Mouse (Mus musculus) adrenal gland, postnatal 36 days (tissue): Measurements from ENCODE around the gene Mcu. TPM values are rescaled to one million over a fixed set of nuclear protein-coding genes. Genes with fewer than 3 reads are reported as not detected.

Source experiments
- DNase-seq, 2 experiments: peaks; one replicate each; pipeline ENCODE4 v3.0.0; 2021; ENCODE audit warnings: mixed read lengths in 1 of 2
- total RNA-seq, 2 experiments: library from RNA; stranded (reverse); gene quantifications; 2 replicates each; pipeline ENCODE4 v1.2.3; 2021

Gene Mcu
- total RNA-seq, 2 experiments from 2014 or later = 42.9 to 53.4 TPM

- peak in 1 of 2 experiments; percentile 22 for DNase-seq
Measured at GRCm38 (mm10) chr10:59490920-59491319, 125.6 kb downstream of the Mcu start.

- DNase-seq = no peak
Measured at GRCm38 (mm10) chr10:59489411-59489810, 127.1 kb downstream of the Mcu start.

- no peak for DNase-seq
Measured at GRCm38 (mm10) chr10:59487351-59487750, 129.1 kb downstream of the Mcu start.

- no peak for DNase-seq
Measured at GRCm38 (mm10) chr10:59484318-59484717, 132.2 kb downstream of the Mcu start.

GRCm38 (mm10) chr10:59481381-59481780, 135.1 kb downstream of the Mcu start:
- DNase-seq = no peak

GRCm38 (mm10) chr10:59470451-59470850, 146.0 kb downstream of the Mcu start:
- no peak for DNase-seq

- no peak for DNase-seq
Measured at GRCm38 (mm10) chr10:59467297-59467696, 149.2 kb downstream of the Mcu start.

GRCm38 (mm10) chr10:59466626-59467025, 149.9 kb downstream of the Mcu start:
- DNase-seq = no peak

- DNase-seq = no peak
Measured at GRCm38 (mm10) chr10:59465546-59465945, 150.9 kb downstream of the Mcu start.

GRCm38 (mm10) chr10:59462307-59462706, 154.2 kb downstream of the Mcu start:
- no peak for DNase-seq

GRCm38 (mm10) chr10:59459767-59460166, 156.7 kb downstream of the Mcu start:
- DNase-seq = no peak

- no peak for DNase-seq
Measured at GRCm38 (mm10) chr10:59454631-59455030, 161.9 kb downstream of the Mcu start.

GRCm38 (mm10) chr10:59451839-59452238, 164.7 kb downstream of the Mcu start:
- DNase-seq = peak in 1 of 2 experiments; percentile 28

- DNase-seq = no peak
Measured at GRCm38 (mm10) chr10:59447546-59447945, 168.9 kb downstream of the Mcu start.

- DNase-seq = peak; percentile 37 to 45
Measured at GRCm38 (mm10) chr10:59446911-59447437, 169.5 kb downstream of the Mcu start.

GRCm38 (mm10) chr10:59444635-59445034, 171.9 kb downstream of the Mcu start:
- no peak for DNase-seq

- DNase-seq = no peak
Measured at GRCm38 (mm10) chr10:59444106-59444505, 172.4 kb downstream of the Mcu start.

- peak; percentile 43 to 79 for DNase-seq
Measured at GRCm38 (mm10) chr10:59443212-59443611, 173.3 kb downstream of the Mcu start.

- no peak for DNase-seq
Measured at GRCm38 (mm10) chr10:59441735-59442134, 174.8 kb downstream of the Mcu start, which contains the start of gene Oit3. Gene Oit3 (minus strand): TSS chr10:59441778.

GRCm38 (mm10) chr10:59440177-59440576, 176.3 kb downstream of the Mcu start:
- no peak for DNase-seq

- DNase-seq = peak; percentile 36 to 64
Measured at GRCm38 (mm10) chr10:59439508-59439931, 177.0 kb downstream of the Mcu start.

GRCm38 (mm10) chr10:59438651-59439050, 177.8 kb downstream of the Mcu start:
- DNase-seq = no peak

- no peak for DNase-seq
Measured at GRCm38 (mm10) chr10:59435746-59436145, 180.7 kb downstream of the Mcu start.

GRCm38 (mm10) chr10:59430701-59431218, 185.7 kb downstream of the Mcu start:
- DNase-seq = peak; percentile 23 to 39
